Mouse (Mus musculus): ENCODE measurements around the gene Med4.

DNA sequence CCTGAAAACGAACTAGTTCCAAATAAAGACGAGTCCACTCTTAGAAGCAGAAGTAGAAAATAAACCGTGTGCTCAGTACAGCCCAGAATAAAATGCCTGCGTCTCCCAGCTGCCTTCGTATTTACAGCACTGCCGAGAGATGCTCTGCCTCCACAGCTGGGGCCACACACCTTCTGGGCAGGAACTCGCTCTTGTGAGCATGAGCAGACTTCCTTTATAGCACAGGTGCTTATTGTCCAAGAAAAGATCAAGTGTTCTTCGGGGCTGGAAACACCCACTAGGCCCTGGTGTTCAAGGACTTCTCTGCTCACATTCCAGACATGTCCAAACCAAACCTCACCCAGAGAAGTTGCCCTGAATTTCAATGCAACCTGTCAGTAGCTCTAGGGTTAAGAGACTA lies 39.2 kb upstream of the Med4 start:
- TF ChIP-seq POLR2A (IDR thresholded peaks at IDR 0.05; ENCODE audit: borderline replicate concordance, extremely low read depth, low read depth, low read length) (no peak), CTCF (IDR thresholded peaks at IDR 0.05; ENCODE audit: insufficient read depth, low read length) (no peak)
